Mouse (Mus musculus) intestine, postnatal 0 days (tissue): ENCODE measurements around the gene Fsip2. TPM values are rescaled to one million over a fixed set of nuclear protein-coding genes. Genes with fewer than 3 reads are reported as not detected.

ENCODE experiments used
- ATAC-seq: fragments of 200-750 bp; cut with Nextera tagmentation; 2 replicates; pipeline ENCODE4 v1.8.0; 2017; ENCODE audit warnings: mild to moderate bottlenecking, moderate TSS enrichment, moderate library complexity
- H3K27ac ChIP-seq: fragments of 300-500 bp; sonication (generic); 2 replicates; pipeline ENCODE4 v1.5.1; 2014; ENCODE audit warnings: mild to moderate bottlenecking, low read depth, low read length, moderate library complexity
- H3K27me3 ChIP-seq: fragments of 300-500 bp; sonication (generic); replicated peaks from 2 replicates; pipeline ENCODE4 v1.6.1; 2014; ENCODE audit warnings: low read length, mixed read lengths; ENCODE audit not compliant: control insufficient read depth, insufficient read depth
- H3K36me3 ChIP-seq: fragments of 300-500 bp; sonication (generic); 2 replicates; pipeline ENCODE4 v1.6.1; 2014; ENCODE audit warnings: mild to moderate bottlenecking, moderate library complexity; ENCODE audit not compliant: control insufficient read depth, insufficient read depth
- H3K4me1 ChIP-seq: fragments of 300-500 bp; sonication (generic); replicated peaks from 2 replicates; pipeline ENCODE4 v1.6.1; 2014; ENCODE audit warnings: antibody characterized with exemption, low read length, mixed read lengths; ENCODE audit not compliant: control insufficient read depth, insufficient read depth
- H3K4me2 ChIP-seq: fragments of 300-500 bp; sonication (generic); replicated peaks from 2 replicates; pipeline ENCODE4 v1.6.1; 2014; ENCODE audit warnings: low read depth, mild to moderate bottlenecking, moderate library complexity
- H3K4me3 ChIP-seq: fragments of 300-500 bp; sonication (generic); 2 replicates; pipeline ENCODE4 v1.5.1; 2014; ENCODE audit warnings: low read depth, low read length
- H3K9ac ChIP-seq: fragments of 300-500 bp; sonication (generic); 2 replicates; pipeline ENCODE4 v1.6.1; 2014; ENCODE audit warnings: mild to moderate bottlenecking, low read depth, low read length
- H3K9me3 ChIP-seq: fragments of 300-500 bp; sonication (generic); 2 replicates; pipeline ENCODE4 v1.6.1; 2016; ENCODE audit warnings: mixed run types; ENCODE audit not compliant: control insufficient read depth
- CTCF ChIP-seq: sonication (generic); IDR thresholded peaks from 2 replicates; pipeline ENCODE4 v1.5.1; 2016; ENCODE audit warnings: low read depth, mild to moderate bottlenecking, control low read depth, antibody characterized with exemption, moderate library complexity
- WGBS: fragments of 180-500 bp; shearing (Covaris S2); extraction: QIAGEN DNeasy Blood & Tissue Kit; methylation state at CpG from one replicate; pipeline ENCODE4 v1.1.7; 2014; 5-methylcytosine and 5-hydroxymethylcytosine counted together
- polyA plus RNA-seq: library from polyadenylated mRNA; unstranded; fragments of >200 nt; fragmentation: Nextera tagmentation; extraction: Ambion mirVana; gene quantifications from 2 replicates; pipeline ENCODE4 v1.2.1, GENCODE M21; 2015

Gene Fsip2
- polyA plus RNA-seq: not detected in 2 replicates

DNA sequence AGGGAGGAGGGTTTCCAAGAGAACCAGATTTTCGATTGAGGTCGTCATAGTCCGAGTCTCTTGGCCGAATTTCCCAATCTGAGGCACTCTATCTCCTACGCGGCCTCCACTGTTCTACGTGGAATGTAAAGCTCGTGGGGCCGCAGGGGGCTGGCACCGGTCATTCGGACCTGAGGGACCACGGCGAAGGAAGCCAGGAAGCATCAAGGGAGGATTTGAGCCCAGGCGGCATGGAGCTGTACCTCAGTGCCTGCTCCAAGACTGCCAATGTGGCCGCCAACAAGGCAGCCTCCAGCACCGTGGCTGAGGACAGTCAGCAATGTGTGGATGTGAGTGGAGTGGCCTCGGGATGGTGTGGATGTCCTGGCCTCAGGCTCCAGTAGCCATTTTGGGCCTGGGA lies at the start of gene Fsip2:
Gene Fsip2 (plus strand): TSS at position 163 of the 400 bp plus-strand sequence.
- Histone ChIP-seq H3K4me2 (no peak within 1 kb of the TSS), H3K9ac (no peak within 1 kb of the TSS), H3K9me3 (no peaks in the 10 kb centered on the region), H3K27me3 (no peaks in the 10 kb centered on the region), H3K36me3 (no peaks in the 10 kb centered on the region), H3K4me1 (no peaks in the 10 kb centered on the region), H3K4me3 (no peak within 1 kb of the TSS), H3K27ac (no peak within 1 kb of the TSS)
- no peak for TF ChIP-seq CTCF
- no peak for ATAC-seq
- 93% methylated on average over 17 of the region's 17 CpGs for WGBS

DNA sequence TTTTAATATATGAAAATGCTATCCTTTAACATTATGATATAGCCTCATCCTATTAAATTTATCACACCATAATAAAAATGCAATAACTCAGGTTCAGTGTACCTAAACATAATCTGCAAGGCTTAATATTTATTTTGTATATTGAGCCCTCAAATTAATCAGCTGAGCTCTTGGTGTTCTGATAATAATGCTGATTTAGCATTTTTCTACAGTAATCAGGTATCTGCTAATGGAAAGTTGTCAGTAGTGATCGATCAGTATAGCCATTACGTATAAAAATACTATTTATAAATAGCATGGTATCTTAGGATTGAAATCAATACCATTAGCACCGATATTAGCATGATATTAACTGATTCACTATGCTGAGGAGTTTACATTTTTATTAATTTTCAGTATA lies 20.0 kb downstream of the Fsip2 start:
- Histone ChIP-seq H3K36me3 (no peaks in the 10 kb centered on the region), H3K27ac (no peak overlapping the region), H3K4me2 (no peak overlapping the region), H3K9me3 (no peaks in the 10 kb centered on the region), H3K4me3 (no peak overlapping the region), H3K27me3 (no peaks in the 10 kb centered on the region), H3K4me1 (no peaks in the 10 kb centered on the region), H3K9ac (no peak overlapping the region)
- ATAC-seq: no peak
- no peak for TF ChIP-seq CTCF
- 84% methylated on average over 3 of the region's 3 CpGs for WGBS

DNA sequence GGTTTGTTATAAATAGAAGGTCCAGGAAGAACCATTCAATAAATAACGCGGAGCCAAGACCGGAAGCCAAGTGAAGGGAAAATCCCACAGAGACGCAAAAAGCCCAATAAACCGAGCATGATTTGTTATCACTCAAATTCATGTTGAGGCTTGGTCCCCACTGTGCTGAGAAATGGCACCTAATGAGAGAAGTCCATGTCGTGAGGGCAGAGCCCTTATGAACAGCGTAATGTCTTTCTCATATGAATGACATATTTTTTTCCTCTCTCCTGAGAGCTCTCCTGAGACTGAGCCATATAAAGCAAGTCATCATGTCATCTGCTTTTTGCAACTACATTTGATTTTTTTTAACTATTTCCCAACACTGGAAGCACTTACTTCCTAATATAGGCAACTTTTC lies 82.4 kb downstream of the Fsip2 start:
- H3K4me1 ChIP-seq: no peaks in the 10 kb centered on the region
- WGBS: 59% methylated on average over 7 of the region's 7 CpGs
- no peak for TF ChIP-seq CTCF
- no peak overlapping the region for H3K27ac ChIP-seq
- no peak overlapping the region for H3K9ac ChIP-seq
- no peak overlapping the region for H3K4me2 ChIP-seq
- ATAC-seq: no peak
- no peak overlapping the region for H3K4me3 ChIP-seq
- H3K9me3 ChIP-seq: no peaks in the 10 kb centered on the region
- H3K36me3 ChIP-seq: no peaks in the 10 kb centered on the region
- no peaks in the 10 kb centered on the region for H3K27me3 ChIP-seq

DNA sequence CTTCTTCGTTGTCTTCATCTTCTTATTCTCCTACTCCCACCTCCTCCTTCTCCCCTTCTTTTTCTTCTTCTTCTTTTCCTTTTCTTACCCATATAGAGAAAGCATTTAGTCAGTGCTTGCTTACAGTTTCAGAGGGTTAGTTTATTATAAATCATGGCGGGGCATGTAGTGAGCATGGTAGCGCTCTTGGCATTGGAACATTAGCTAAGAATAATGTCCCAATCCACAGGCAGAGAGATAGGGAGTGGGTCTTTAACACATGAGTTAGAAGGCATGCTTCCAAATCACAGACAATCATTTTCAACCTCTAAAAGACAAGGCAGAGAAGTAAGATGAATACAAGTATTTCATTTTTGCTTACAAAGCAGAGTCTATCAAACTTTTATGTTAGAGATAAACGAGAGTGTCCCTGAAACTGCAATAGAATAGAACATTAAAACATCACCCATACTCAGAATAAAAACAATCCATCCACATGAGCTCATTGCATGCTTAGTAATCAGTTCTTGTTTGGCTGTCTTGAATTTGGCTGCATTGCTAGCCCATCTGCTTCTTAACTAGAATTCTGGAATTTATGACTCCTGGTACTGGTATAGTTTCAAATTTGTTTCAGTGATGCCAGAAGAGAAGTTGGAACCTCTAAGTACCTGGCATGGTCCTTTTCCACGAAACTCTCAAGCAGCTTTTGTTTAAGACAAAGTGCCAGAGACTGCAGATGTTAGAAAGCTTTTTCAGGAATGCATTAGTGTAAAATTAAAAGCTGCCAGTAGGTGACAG lies 109.7 kb downstream of the Fsip2 start:
- H3K4me2 ChIP-seq: no peak overlapping the region
- ATAC-seq: no peak
- no peak for TF ChIP-seq CTCF
- no peaks in the 10 kb centered on the region for H3K27me3 ChIP-seq
- no peak overlapping the region for H3K9ac ChIP-seq
- H3K9me3 ChIP-seq: no peaks in the 10 kb centered on the region
- H3K27ac ChIP-seq: no peak overlapping the region
- no peak overlapping the region for H3K4me3 ChIP-seq
- H3K36me3 ChIP-seq: no peaks in the 10 kb centered on the region
- 70% methylated on average over 5 of the region's 5 CpGs for WGBS
- no peaks in the 10 kb centered on the region for H3K4me1 ChIP-seq
